Mouse (Mus musculus): ENCODE measurements around the gene Ptpn9. TPM values are rescaled to one million over a fixed set of nuclear protein-coding genes. Genes with fewer than 3 reads are reported as not detected.

Ptpn9 gene
- total and polyA plus RNA-seq, 3 experiments, result 10.4 to 21.3 (median 10.4) TPM

DNA sequence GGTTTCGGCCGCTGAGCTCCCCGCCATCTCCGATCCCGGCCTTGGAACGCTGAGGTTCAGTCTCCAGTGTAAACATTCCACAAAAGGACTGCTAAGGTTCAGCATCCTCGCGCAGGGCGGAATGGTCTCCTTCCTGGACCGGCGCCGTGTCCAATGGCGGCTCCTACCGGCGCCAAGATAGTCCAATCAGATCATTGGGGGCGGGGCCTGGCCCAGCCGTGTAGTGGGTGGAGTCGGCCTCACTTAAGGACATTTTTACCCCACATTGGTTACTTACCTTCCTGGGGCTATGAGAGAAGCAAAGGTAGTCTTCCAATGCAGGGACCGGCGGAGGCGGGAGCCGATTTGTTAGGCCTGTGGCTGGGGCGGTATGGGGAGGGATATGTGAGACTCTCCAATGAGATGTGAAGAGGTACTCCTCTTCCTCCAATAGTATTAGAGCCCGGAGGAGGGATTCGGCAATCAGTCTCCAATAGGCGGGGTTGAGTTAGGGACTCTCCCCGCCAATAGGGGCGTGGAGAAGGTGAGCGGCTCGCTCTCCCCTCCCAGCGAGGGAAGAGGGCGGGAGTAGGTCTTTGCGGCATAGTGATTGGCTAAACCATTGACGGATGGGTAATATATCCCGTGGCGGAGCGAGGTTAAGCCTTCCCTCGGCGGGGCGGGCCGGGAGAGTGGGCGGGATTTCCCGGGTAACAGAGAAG lies 81.1 kb downstream of the Ptpn9 start:
- Histone ChIP-seq H3K4me2 (ENCODE audit: insufficient read depth, low read depth, poor library complexity, severe bottlenecking) (peak overlapping the region; percentile 99), H3K79me2 (replicated peaks; ENCODE audit: control insufficient read depth, extremely low read depth, insufficient read depth, poor library complexity, severe bottlenecking) (peaks cover 35% of the 10 kb centered on the region), H3K27me3 (replicated peaks) (no peaks in the 10 kb centered on the region), H3K4me1 (ENCODE audit: control insufficient read depth in 1 of 2, insufficient read depth in 2 of 2) (peaks cover 0 to 30% of the 10 kb centered on the region in 2 experiments; a peak in 2 of 4 replicates), H3K9me3 (replicated peaks; ENCODE audit: low read length) (no peaks in the 10 kb centered on the region), H3K36me3 (replicated peaks in 1 of 2; ENCODE audit: control insufficient read depth in 1 of 2, insufficient read depth in 1 of 2, low read length in 1 of 2) (peaks cover 0 to 18% of the 10 kb centered on the region in 2 experiments), H3K27ac (ENCODE audit: insufficient read depth, low read depth) (peak overlapping the region; percentile 52; the same call in 1 of the 2 replicates), H3K9ac (ENCODE audit: insufficient read depth, low read depth) (peak overlapping the region; percentile 94; the same call in 1 of the 2 replicates), H3K4me3 (replicated peaks in 1 of 3; ENCODE audit: low read depth in 2 of 3, low read length in 2 of 3, poor library complexity in 1 of 3) (peak overlapping the region; percentile 52 to 95 (median 63))
- DNase-seq (ENCODE audit: extremely low read depth), result peak; percentile 98
- dilution Hi-C loops (cut with MboI; ENCODE audit: extremely low pct_ligation_motif_present, extremely low pct_unique_long_range_greater_than_20kb, low sequenced_read_pairs) (no loop called here), in situ Hi-C loops (cut with MboI; ENCODE audit: low pct_ligation_motif_present, low pct_unique_long_range_greater_than_20kb, low sequenced_read_pairs) (loop anchor here (5.0 kb wide), 1 partner anchor 36 kb away; no protein-coding TSS in a partner anchor)
- TF ChIP-seq SMC3 (IDR thresholded peaks at IDR 0.05; ENCODE audit: low read depth, low read length) (no peak), BHLHE40 (IDR thresholded peaks at IDR 0.05; ENCODE audit: low read depth, low read length) (no peak), UBTF (IDR thresholded peaks at IDR 0.05; ENCODE audit: low read depth, low read length) (no peak), JUND (conservative IDR thresholded peaks at IDR 0.05; ENCODE audit: low read depth, low read length) (no peak), ZNF384 (IDR thresholded peaks at IDR 0.05; ENCODE audit: low read depth, low read length) (no peak), CHD1 (IDR thresholded peaks at IDR 0.05; ENCODE audit: low read depth, low read length) (no peak), USF1 (IDR thresholded peaks at IDR 0.05; ENCODE audit: low read depth, low read length) (no peak), POLR2A (IDR thresholded peaks at IDR 0.05; ENCODE audit: low read depth, low read length) (peak; percentile 52), ZKSCAN1 (IDR thresholded peaks at IDR 0.05; ENCODE audit: borderline replicate concordance, low read depth, low read length) (no peak), JUN (IDR thresholded peaks at IDR 0.05; ENCODE audit: insufficient read depth, low read depth, low read length) (no peak), MAX (IDR thresholded peaks at IDR 0.05; ENCODE audit: low read length) (no peak), KAT2A (IDR thresholded peaks at IDR 0.05; ENCODE audit: insufficient replicate concordance, low read length) (0 out of 2 replicates have a peak, but pooled peaks have one; percentile 50), ETS1 (conservative IDR thresholded peaks at IDR 0.05; ENCODE audit: low read depth, low read length) (no peak), NELFE (IDR thresholded peaks at IDR 0.05; ENCODE audit: low read depth, low read length) (no peak; the same call in 1 of the 2 replicates), MAZ (IDR thresholded peaks at IDR 0.05; ENCODE audit: low read depth, low read length) (peak; percentile 86), SIN3A (IDR thresholded peaks at IDR 0.05; ENCODE audit: low read length) (no peak), USF2 (conservative IDR thresholded peaks at IDR 0.05; ENCODE audit: low read depth, low read length) (no peak), ELF1 (IDR thresholded peaks at IDR 0.05; ENCODE audit: low read depth, low read length) (peak; percentile 78), HCFC1 (IDR thresholded peaks at IDR 0.05; ENCODE audit: low read depth, low read length) (peak; percentile 59), CTCF (conservative IDR thresholded peaks at IDR 0.05 in 1 of 2, IDR thresholded peaks at IDR 0.05 in 1 of 2; ENCODE audit: low read depth in 2 of 2, low read length in 2 of 2) (no peak), NRF1 (IDR thresholded peaks at IDR 0.05; ENCODE audit: low read depth, low read length) (no peak), GABPA (IDR thresholded peaks at IDR 0.05; ENCODE audit: insufficient replicate concordance, low read depth, low read length) (no peak), TCF12 (IDR thresholded peaks at IDR 0.05; ENCODE audit: low read depth, low read length) (no peak), MAFK (IDR thresholded peaks at IDR 0.05; ENCODE audit: insufficient replicate concordance, low read length) (no peak), TBP (conservative IDR thresholded peaks at IDR 0.05; ENCODE audit: low read depth, low read length) (0 out of 2 replicates have a peak, but pooled peaks have one; percentile 9), ZC3H11A (IDR thresholded peaks at IDR 0.05; ENCODE audit: low read depth, low read length) (no peak), MEF2A (IDR thresholded peaks at IDR 0.05; ENCODE audit: borderline replicate concordance, low read depth, low read length) (no peak; the same call in 1 of the 2 replicates), RCOR1 (conservative IDR thresholded peaks at IDR 0.05; ENCODE audit: low read depth, low read length) (no peak), MXI1 (IDR thresholded peaks at IDR 0.05; ENCODE audit: low read depth, low read length) (peak; percentile 11; the same call in 1 of the 2 replicates), CHD2 (IDR thresholded peaks at IDR 0.05; ENCODE audit: low read length) (peak; percentile 90), POLR2AphosphoS2 (IDR thresholded peaks at IDR 0.05; ENCODE audit: low read depth, low read length) (no peak), PAX5 (IDR thresholded peaks at IDR 0.05; ENCODE audit: low read length) (no peak), ZMIZ1 (IDR thresholded peaks at IDR 0.05; ENCODE audit: low read depth, low read length) (no peak), MYC (IDR thresholded peaks at IDR 0.05; ENCODE audit: low read depth, low read length) (no peak), IRF4 (IDR thresholded peaks at IDR 0.05; ENCODE audit: low read depth, low read length) (no peak; the same call in 1 of the 2 replicates), E2F4 (IDR thresholded peaks at IDR 0.05; ENCODE audit: insufficient replicate concordance, low read depth, low read length) (no peak; the same call in 1 of the 2 replicates), EP300 (IDR thresholded peaks at IDR 0.05; ENCODE audit: low read length) (no peak), RAD21 (IDR thresholded peaks at IDR 0.05; ENCODE audit: low read depth, low read length) (no peak)

All from CH12.LX (cell line).